Mouse (Mus musculus): ENCODE measurements at regions not wholly inside any gene's neighbourhood (a gene's known extent, or its start where the extent isn't known, plus 50 kb on each side); places are given as distances from the start of the nearest gene placed in this dataset.

- H3K27ac ChIP-seq (ENCODE audit: low read length) = no peak overlapping the region
- no peaks in the 10 kb centered on the region for H3K27me3 ChIP-seq (ENCODE audit: control insufficient read depth, insufficient read depth, low read length)
- H3K9me3 ChIP-seq (replicated peaks; ENCODE audit: control insufficient read depth, low read length) = no peaks in the 10 kb centered on the region
- WGBS = 88% methylated on average over 7 of the region's 7 CpGs
- peaks cover 30% of the 10 kb centered on the region for H3K4me1 ChIP-seq (ENCODE audit: control insufficient read depth, insufficient read depth, low read length)
- no peaks in the 10 kb centered on the region for H3K36me3 ChIP-seq (ENCODE audit: control insufficient read depth, insufficient read depth, low read length)
- H3K4me2 ChIP-seq (ENCODE audit: low read depth, low read length) = no peak overlapping the region
- H3K4me3 ChIP-seq (replicated peaks; ENCODE audit: low read length) = no peak overlapping the region
- ATAC-seq (ENCODE audit: insufficient read depth, low FRiP score) = no peak
- no peak overlapping the region for H3K9ac ChIP-seq (ENCODE audit: low read length)
Observed at GRCm38 (mm10) chr4:8953181-8953580, 714.3 kb upstream of the Car8 start.

- no peak overlapping the region for H3K4me3 ChIP-seq (replicated peaks; ENCODE audit: low read length)
- H3K4me2 ChIP-seq (ENCODE audit: low read depth, low read length) = no peak overlapping the region
- H3K27ac ChIP-seq (ENCODE audit: low read length) = peak overlapping the region; percentile 16; the same call in 1 of the 2 replicates
- 59% methylated on average over 4 of the region's 4 CpGs for WGBS
- no peaks in the 10 kb centered on the region for H3K9me3 ChIP-seq (replicated peaks; ENCODE audit: control insufficient read depth, low read length)
- H3K36me3 ChIP-seq (ENCODE audit: control insufficient read depth, insufficient read depth, low read length) = no peaks in the 10 kb centered on the region
- peaks cover 10% of the 10 kb centered on the region for H3K4me1 ChIP-seq (ENCODE audit: control insufficient read depth, insufficient read depth, low read length)
- no peaks in the 10 kb centered on the region for H3K27me3 ChIP-seq (ENCODE audit: control insufficient read depth, insufficient read depth, low read length)
- H3K9ac ChIP-seq (ENCODE audit: low read length) = no peak overlapping the region
- ATAC-seq (ENCODE audit: insufficient read depth, low FRiP score) = no peak
Observed at GRCm38 (mm10) chr4:8949951-8950350, 711.1 kb upstream of the Car8 start.

GRCm38 (mm10) chr4:8949537-8949936, 710.7 kb upstream of the Car8 start:
- no peak overlapping the region for H3K9ac ChIP-seq (ENCODE audit: low read length)
- H3K9me3 ChIP-seq (replicated peaks; ENCODE audit: control insufficient read depth, low read length) = no peaks in the 10 kb centered on the region
- H3K27me3 ChIP-seq (ENCODE audit: control insufficient read depth, insufficient read depth, low read length) = no peaks in the 10 kb centered on the region
- peak overlapping the region; percentile 16; the same call in 1 of the 2 replicates for H3K27ac ChIP-seq (ENCODE audit: low read length)
- peaks cover 6% of the 10 kb centered on the region; the same call in 1 of the 2 replicates for H3K4me1 ChIP-seq (ENCODE audit: control insufficient read depth, insufficient read depth, low read length)
- ATAC-seq (ENCODE audit: insufficient read depth, low FRiP score) = peak; percentile 26; the same call in 1 of the 2 replicates
- WGBS = 51% methylated on average over 5 of the region's 5 CpGs
- no peak overlapping the region for H3K4me2 ChIP-seq (ENCODE audit: low read depth, low read length)
- no peaks in the 10 kb centered on the region for H3K36me3 ChIP-seq (ENCODE audit: control insufficient read depth, insufficient read depth, low read length)
- no peak overlapping the region for H3K4me3 ChIP-seq (replicated peaks; ENCODE audit: low read length)

GRCm38 (mm10) chr4:8945116-8945515, 706.3 kb upstream of the Car8 start:
- Histone ChIP-seq H3K4me2 (ENCODE audit: low read depth, low read length) (no peak overlapping the region), H3K4me1 (ENCODE audit: control insufficient read depth, insufficient read depth, low read length) (no peaks in the 10 kb centered on the region), H3K9me3 (replicated peaks; ENCODE audit: control insufficient read depth, low read length) (no peaks in the 10 kb centered on the region), H3K27me3 (ENCODE audit: control insufficient read depth, insufficient read depth, low read length) (no peaks in the 10 kb centered on the region), H3K9ac (ENCODE audit: low read length) (no peak overlapping the region), H3K27ac (ENCODE audit: low read length) (no peak overlapping the region), H3K4me3 (replicated peaks; ENCODE audit: low read length) (no peak overlapping the region), H3K36me3 (ENCODE audit: control insufficient read depth, insufficient read depth, low read length) (no peaks in the 10 kb centered on the region)
- 92% methylated on average over 10 of the region's 10 CpGs for WGBS
- ATAC-seq (ENCODE audit: insufficient read depth, low FRiP score) = no peak

GRCm38 (mm10) chr4:8943080-8943479, 704.2 kb upstream of the Car8 start:
- H3K36me3 ChIP-seq (ENCODE audit: control insufficient read depth, insufficient read depth, low read length) = no peaks in the 10 kb centered on the region
- no peak overlapping the region for H3K9ac ChIP-seq (ENCODE audit: low read length)
- no peak overlapping the region for H3K4me2 ChIP-seq (ENCODE audit: low read depth, low read length)
- WGBS = 42% methylated on average over 5 of the region's 5 CpGs
- no peak overlapping the region for H3K27ac ChIP-seq (ENCODE audit: low read length)
- H3K4me3 ChIP-seq (replicated peaks; ENCODE audit: low read length) = no peak overlapping the region
- peaks cover 4% of the 10 kb centered on the region; the same call in 1 of the 2 replicates for H3K4me1 ChIP-seq (ENCODE audit: control insufficient read depth, insufficient read depth, low read length)
- H3K9me3 ChIP-seq (replicated peaks; ENCODE audit: control insufficient read depth, low read length) = no peaks in the 10 kb centered on the region
- ATAC-seq (ENCODE audit: insufficient read depth, low FRiP score) = no peak
- no peaks in the 10 kb centered on the region for H3K27me3 ChIP-seq (ENCODE audit: control insufficient read depth, insufficient read depth, low read length)

- Histone ChIP-seq H3K9ac (ENCODE audit: low read length) (no peak overlapping the region), H3K9me3 (replicated peaks; ENCODE audit: control insufficient read depth, low read length) (no peaks in the 10 kb centered on the region), H3K27ac (ENCODE audit: low read length) (no peak overlapping the region), H3K27me3 (ENCODE audit: control insufficient read depth, insufficient read depth, low read length) (no peaks in the 10 kb centered on the region), H3K4me3 (replicated peaks; ENCODE audit: low read length) (no peak overlapping the region), H3K4me1 (ENCODE audit: control insufficient read depth, insufficient read depth, low read length) (peaks cover 4% of the 10 kb centered on the region; the same call in 1 of the 2 replicates), H3K36me3 (ENCODE audit: control insufficient read depth, insufficient read depth, low read length) (no peaks in the 10 kb centered on the region), H3K4me2 (ENCODE audit: low read depth, low read length) (no peak overlapping the region)
- ATAC-seq (ENCODE audit: insufficient read depth, low FRiP score) = peak; percentile 16; the same call in 1 of the 2 replicates
- WGBS = 40% methylated on average over 6 of the region's 6 CpGs
Observed at GRCm38 (mm10) chr4:8938948-8939411, 700.1 kb upstream of the Car8 start.

- Histone ChIP-seq H3K9me3 (replicated peaks; ENCODE audit: control insufficient read depth, low read length) (no peaks in the 10 kb centered on the region), H3K4me2 (ENCODE audit: low read depth, low read length) (no peak overlapping the region), H3K27ac (ENCODE audit: low read length) (no peak overlapping the region), H3K36me3 (ENCODE audit: control insufficient read depth, insufficient read depth, low read length) (no peaks in the 10 kb centered on the region), H3K4me3 (replicated peaks; ENCODE audit: low read length) (no peak overlapping the region), H3K9ac (ENCODE audit: low read length) (no peak overlapping the region), H3K4me1 (ENCODE audit: control insufficient read depth, insufficient read depth, low read length) (peaks cover 4% of the 10 kb centered on the region; the same call in 1 of the 2 replicates), H3K27me3 (ENCODE audit: control insufficient read depth, insufficient read depth, low read length) (no peaks in the 10 kb centered on the region)
- ATAC-seq (ENCODE audit: insufficient read depth, low FRiP score) = peak; percentile 71; the same call in 1 of the 2 replicates
- 48% methylated on average over 2 of the region's 2 CpGs for whole genome bisulfite sequencing
Observed at GRCm38 (mm10) chr4:8935899-8936298, 697.1 kb upstream of the Car8 start.

GRCm38 (mm10) chr4:8934541-8934940, 695.7 kb upstream of the Car8 start:
- 72% methylated on average over 1 of the region's 1 CpGs for WGBS
- Histone ChIP-seq H3K9me3 (replicated peaks; ENCODE audit: control insufficient read depth, low read length) (no peaks in the 10 kb centered on the region), H3K9ac (ENCODE audit: low read length) (no peak overlapping the region), H3K27me3 (ENCODE audit: control insufficient read depth, insufficient read depth, low read length) (no peaks in the 10 kb centered on the region), H3K4me2 (ENCODE audit: low read depth, low read length) (no peak overlapping the region), H3K36me3 (ENCODE audit: control insufficient read depth, insufficient read depth, low read length) (no peaks in the 10 kb centered on the region), H3K4me3 (replicated peaks; ENCODE audit: low read length) (no peak overlapping the region), H3K27ac (ENCODE audit: low read length) (no peak overlapping the region), H3K4me1 (ENCODE audit: control insufficient read depth, insufficient read depth, low read length) (peaks cover 4% of the 10 kb centered on the region; the same call in 1 of the 2 replicates)
- ATAC-seq (ENCODE audit: insufficient read depth, low FRiP score) = no peak

GRCm38 (mm10) chr4:8929346-8929745, 690.5 kb upstream of the Car8 start:
- Histone ChIP-seq H3K4me3 (replicated peaks; ENCODE audit: low read length) (no peak overlapping the region), H3K4me1 (ENCODE audit: control insufficient read depth, insufficient read depth, low read length) (no peaks in the 10 kb centered on the region; the same call in 1 of the 2 replicates), H3K9me3 (replicated peaks; ENCODE audit: control insufficient read depth, low read length) (no peaks in the 10 kb centered on the region), H3K4me2 (ENCODE audit: low read depth, low read length) (peak overlapping the region; percentile 39; the same call in 1 of the 2 replicates), H3K27ac (ENCODE audit: low read length) (no peak overlapping the region), H3K9ac (ENCODE audit: low read length) (no peak overlapping the region), H3K36me3 (ENCODE audit: control insufficient read depth, insufficient read depth, low read length) (no peaks in the 10 kb centered on the region), H3K27me3 (ENCODE audit: control insufficient read depth, insufficient read depth, low read length) (no peaks in the 10 kb centered on the region)
- no peak for ATAC-seq (ENCODE audit: insufficient read depth, low FRiP score)
- 61% methylated on average over 4 of the region's 4 CpGs for WGBS

Measured in stomach, embryonic 16.5 days (tissue).